Mouse (Mus musculus) c-Kit-negative CD71-positive TER-119-positive erythroid progenitor cells, embryonic 14.5 days (primary cell): Measurements from ENCODE around the gene Galntl5.
"Not testable (repeated sequence)": the region's sequence is repeated elsewhere in the genome, so short reads cannot be mapped to it uniquely, and the experiment has no call there.

Experiments
- DNase-seq: peaks from one replicate; pipeline ENCODE4 v3.0.0-alpha.2; 2013; ENCODE audit warnings: low read depth, low spot score

Galntl5 gene

GRCm38 (mm10) chr5:25190521-25190920, 9.3 kb downstream of the Galntl5 start:
- DNase-seq: no peak

GRCm38 (mm10) chr5:25211872-25212271, 30.6 kb downstream of the Galntl5 start:
- no peak for DNase-seq

- DNase-seq: not testable (repeated sequence)
These were observed 32.0 kb downstream of the Galntl5 start for GRCm38 (mm10) chr5:25213216-25213615.

- no peak for DNase-seq
These were observed 33.7 kb downstream of the Galntl5 start for GRCm38 (mm10) chr5:25215006-25215405.

- DNase-seq: no peak
These were observed 40.3 kb downstream of the Galntl5 start, which contains the start of gene Galnt11 for GRCm38 (mm10) chr5:25221604-25222003. Galnt11 (plus strand) TSS chr5:25221904.

- no peak for DNase-seq
These were observed 41.8 kb downstream of the Galntl5 start, which contains the start of gene E130116L18Rik for GRCm38 (mm10) chr5:25222752-25223702. E130116L18Rik (minus strand) TSS chr5:25223153.

GRCm38 (mm10) chr5:25224377-25224776, 43.1 kb downstream of the Galntl5 start:
- not testable (repeated sequence) for DNase-seq

- DNase-seq: no peak
These were observed 61.8 kb downstream of the Galntl5 start for GRCm38 (mm10) chr5:25243101-25243500.

GRCm38 (mm10) chr5:25245806-25246472, 64.7 kb downstream of the Galntl5 start:
- no peak for DNase-seq

- no peak for DNase-seq
These were observed 65.2 kb downstream of the Galntl5 start for GRCm38 (mm10) chr5:25246473-25246865.

- no peak for DNase-seq
These were observed 65.8 kb downstream of the Galntl5 start for GRCm38 (mm10) chr5:25247036-25247435.

- DNase-seq: no peak
These were observed 71.2 kb downstream of the Galntl5 start for GRCm38 (mm10) chr5:25252423-25252822.

GRCm38 (mm10) chr5:25252825-25253544, 71.7 kb downstream of the Galntl5 start:
- no peak for DNase-seq

GRCm38 (mm10) chr5:25254491-25254890, 73.2 kb downstream of the Galntl5 start:
- DNase-seq: no peak

GRCm38 (mm10) chr5:25256686-25257085, 75.4 kb downstream of the Galntl5 start:
- DNase-seq: no peak

GRCm38 (mm10) chr5:25261452-25261851, 80.2 kb downstream of the Galntl5 start:
- DNase-seq: no peak

GRCm38 (mm10) chr5:25262266-25262665, 81.0 kb downstream of the Galntl5 start:
- DNase-seq: no peak

GRCm38 (mm10) chr5:25268258-25268888, 87.1 kb downstream of the Galntl5 start:
- DNase-seq: no peak
